18 mouse cellular contexts compared by ENCODE assay signal in the genomic region with DNA sequence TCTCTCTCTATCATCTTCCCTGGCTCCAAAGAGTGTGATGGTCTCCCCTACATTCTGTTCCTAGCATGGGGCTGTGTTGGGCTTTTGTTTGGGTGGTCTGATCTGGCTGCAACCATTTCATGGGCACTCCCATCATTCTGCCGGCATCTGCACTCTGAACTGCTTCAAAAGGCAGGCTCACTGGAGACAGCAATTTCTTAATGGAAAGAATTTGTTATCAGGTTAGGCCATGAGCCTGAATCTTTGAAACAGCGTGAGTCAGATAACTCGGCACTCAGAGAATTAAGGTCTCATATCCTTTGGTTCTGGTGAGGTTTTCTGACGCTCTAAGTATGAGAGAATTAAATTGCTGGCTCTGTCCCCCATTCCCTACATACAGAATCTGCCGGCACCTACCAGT.
A peak's percentile ranks its signal among the peaks of the same experiment; 100 is the strongest.
DNase-seq lines count a peak whose midpoint lies in the region; ATAC-seq and TF ChIP-seq lines count a peak whose summit lies in the region.
"Had no signal": no experiment of that assay in that cellular context is flagged by ENCODE, and none has a peak within 500 bp of the region (broad histone marks: within the 10 kb centered on the region; RNA-seq: fewer than 3 reads in every experiment).

No protein-coding gene starts in this region.

- H3K9me3 ChIP-seq in liver, embryonic 14.5 days (ENCODE audit: control insufficient read depth, low read length) = no peaks in the 10 kb centered on the region
- H3K9me3 ChIP-seq in liver, embryonic 12.5 days (replicated peaks) = no peaks in the 10 kb centered on the region
- H3K9me3 ChIP-seq: embryonic facial prominence, embryonic 10.5 days; forebrain, embryonic 13.5 days; heart, embryonic 13.5 days had no signal

- WGBS in liver, embryonic 14.5 days (ENCODE audit: insufficient replicate concordance) = 30% methylated on average over 5 of the region's 5 CpGs
- WGBS in liver, embryonic 12.5 days (ENCODE audit: insufficient replicate concordance) = 35% methylated on average over 5 of the region's 5 CpGs

- no peaks in the 10 kb centered on the region; a peak in 1 of 4 replicates for H3K4me1 ChIP-seq in liver, embryonic 14.5 days (replicated peaks; ENCODE audit: control insufficient read depth in 2 of 2, insufficient read depth in 2 of 2, low read length in 1 of 2)
- H3K4me1 ChIP-seq in liver, embryonic 12.5 days = peaks cover 10% of the 10 kb centered on the region
- H3K4me1 ChIP-seq: forebrain, embryonic 13.5 days had no signal

- peak in 1 of 3 experiments; percentile 2 for DNase-seq in liver, embryonic 14.5 days (ENCODE audit: low read depth in 3 of 3, low spot score in 3 of 3)
- peak; percentile 7 for DNase-seq in c-Kit-positive CD71-negative TER-119-negative erythroid progenitor cells, embryonic 14.5 days (ENCODE audit: low read depth)
- peak; percentile 5 for DNase-seq in c-Kit-positive CD71-positive TER-119-negative erythroid progenitor cells, embryonic 14.5 days (ENCODE audit: low read depth)
- DNase-seq in left cerebral cortex, adult 2 months (ENCODE audit: extremely low spot score in 1 of 2, low spot score in 2 of 2) = no peak
- DNase-seq: adrenal gland, adult 2 months; adrenal gland, postnatal 25 days; cerebellum, adult 11-12 months; cerebellum, adult 9-10 months; cerebellum, postnatal 25 days; forebrain, postnatal 0 days; gastrocnemius, postnatal 14 days; heart, postnatal 36 days had no signal

- ATAC-seq in liver, embryonic 14.5 days (ENCODE audit: insufficient read depth) = peak; percentile 26; the same call in 1 of the 2 replicates
- ATAC-seq in liver, embryonic 12.5 days = no peak
- ATAC-seq in megakaryocyte-erythroid progenitor cell, adult 5-6 weeks (replicated peaks; ENCODE audit: low FRiP score, low TSS enrichment, poor library complexity, severe bottlenecking) = peak; percentile 84
- ATAC-seq: forebrain, embryonic 13.5 days; forebrain, postnatal 0 days; hindbrain, postnatal 0 days had no signal

- no peak overlapping the region for H3K9ac ChIP-seq in liver, embryonic 14.5 days (replicated peaks)
- H3K9ac ChIP-seq in liver, embryonic 12.5 days = no peak overlapping the region
- H3K9ac ChIP-seq: forebrain, embryonic 13.5 days; forebrain, postnatal 0 days; heart, embryonic 13.5 days had no signal

- TF ChIP-seq EP300 in liver, embryonic 14.5 days (IDR thresholded peaks at IDR 0.05; ENCODE audit: low read depth) = no peak

- H3K27ac ChIP-seq in liver, embryonic 14.5 days = no peak overlapping the region
- H3K27ac ChIP-seq in liver, embryonic 12.5 days = no peak overlapping the region
- H3K27ac ChIP-seq in left cerebral cortex, adult 2 months = no peak overlapping the region
- H3K27ac ChIP-seq: embryonic facial prominence, embryonic 10.5 days; forebrain, embryonic 13.5 days; hindbrain, postnatal 0 days had no signal

- no peaks in the 10 kb centered on the region for H3K27me3 ChIP-seq in liver, embryonic 14.5 days (ENCODE audit: control insufficient read depth, insufficient read depth, low read length)
- H3K27me3 ChIP-seq in liver, embryonic 12.5 days (replicated peaks) = no peaks in the 10 kb centered on the region
- H3K27me3 ChIP-seq: forebrain, embryonic 13.5 days; heart, embryonic 13.5 days had no signal

- no peak overlapping the region for H3K4me3 ChIP-seq in liver, embryonic 14.5 days (ENCODE audit: insufficient read depth in 1 of 2, low read depth in 2 of 2, low read length in 2 of 2)
- no peak overlapping the region for H3K4me3 ChIP-seq in liver, embryonic 12.5 days
- no peak overlapping the region for H3K4me3 ChIP-seq in left cerebral cortex, adult 2 months
- H3K4me3 ChIP-seq: embryonic facial prominence, embryonic 10.5 days; forebrain, embryonic 13.5 days; heart, embryonic 13.5 days had no signal

- no peaks in the 10 kb centered on the region for H3K36me3 ChIP-seq in liver, embryonic 14.5 days (replicated peaks; ENCODE audit: control insufficient read depth, insufficient read depth, low read depth)
- H3K36me3 ChIP-seq in liver, embryonic 12.5 days = no peaks in the 10 kb centered on the region
- H3K36me3 ChIP-seq: embryonic facial prominence, embryonic 10.5 days; heart, embryonic 13.5 days had no signal

- H3K4me2 ChIP-seq in liver, embryonic 14.5 days (ENCODE audit: low read depth) = no peak overlapping the region
- no peak overlapping the region for H3K4me2 ChIP-seq in liver, embryonic 12.5 days
- H3K4me2 ChIP-seq: forebrain, embryonic 13.5 days; heart, embryonic 13.5 days had no signal

- TF ChIP-seq CTCF in liver, embryonic 14.5 days (IDR thresholded peaks at IDR 0.05; ENCODE audit: low read depth) = no peak
- TF ChIP-seq CTCF in left cerebral cortex, adult 2 months (IDR thresholded peaks at IDR 0.05) = no peak

- intact Hi-C loops in left cerebral cortex, adult 2 months (cut with DNase I) = no loop called here

Comparison
In these comparisons a context has a peak if more than half of its experiments do, and no peak if none do; other contexts are left out.
1. DNase-seq: peak in c-Kit-positive CD71-negative TER-119-negative erythroid progenitor cells, embryonic 14.5 days (single experiment) and c-Kit-positive CD71-positive TER-119-negative erythroid progenitor cells, embryonic 14.5 days (single experiment); none in left cerebral cortex, adult 2 months (0 of 2).